Mouse (Mus musculus): ENCODE measurements at regions not wholly inside any gene's neighbourhood (a gene's known extent, or its start where the extent isn't known, plus 50 kb on each side); places are given as distances from the start of the nearest gene placed in this dataset.

- TF ChIP-seq POLR2A (IDR thresholded peaks at IDR 0.05; ENCODE audit: borderline replicate concordance, insufficient read depth, low read length) (no peak), CTCF (IDR thresholded peaks at IDR 0.05; ENCODE audit: borderline replicate concordance, insufficient read depth, low read depth, low read length) (no peak)
Observed at GRCm38 (mm10) chr11:18493981-18494380, 524.8 kb downstream of the Meis1 start.

All from cerebellum, adult 2 months (tissue).